Mouse (Mus musculus) spleen, postnatal 10 days (tissue): Measurements from ENCODE around the gene Spata13.

Source experiments
- DNase-seq, 2 experiments: peaks; one replicate each; pipeline ENCODE4 v3.0.0; 2021 to 2022; ENCODE audit warnings: low spot score in 2 of 2

The Spata13 gene

GRCm38 (mm10) chr14:60676625-60677314, 43.0 kb downstream of the Spata13 start:
- no peak for DNase-seq

- DNase-seq = peak in 1 of 2 experiments; percentile 50
These were observed 48.7 kb downstream of the Spata13 start for GRCm38 (mm10) chr14:60682361-60683023.

GRCm38 (mm10) chr14:60683989-60684388, 50.2 kb downstream of the Spata13 start:
- no peak for DNase-seq

- DNase-seq = no peak
These were observed 52.9 kb downstream of the Spata13 start for GRCm38 (mm10) chr14:60686733-60687132.

GRCm38 (mm10) chr14:60687241-60687640, 53.4 kb downstream of the Spata13 start:
- no peak for DNase-seq

GRCm38 (mm10) chr14:60688509-60689205, 54.9 kb downstream of the Spata13 start:
- DNase-seq = peak; percentile 44 to 75

GRCm38 (mm10) chr14:60689768-60690167, 56.0 kb downstream of the Spata13 start:
- DNase-seq = no peak

GRCm38 (mm10) chr14:60690631-60691030, 56.8 kb downstream of the Spata13 start:
- no peak for DNase-seq

GRCm38 (mm10) chr14:60693122-60693536, 59.3 kb downstream of the Spata13 start:
- DNase-seq = no peak

GRCm38 (mm10) chr14:60693666-60694065, 59.9 kb downstream of the Spata13 start:
- no peak for DNase-seq

- DNase-seq = peak; percentile 58 to 79
These were observed 60.6 kb downstream of the Spata13 start for GRCm38 (mm10) chr14:60694215-60694997.

GRCm38 (mm10) chr14:60697351-60697750, 63.5 kb downstream of the Spata13 start:
- DNase-seq = no peak

- DNase-seq = no peak
These were observed 65.2 kb downstream of the Spata13 start for GRCm38 (mm10) chr14:60698980-60699379.

- no peak for DNase-seq
These were observed 68.8 kb downstream of the Spata13 start for GRCm38 (mm10) chr14:60702377-60703140.

- DNase-seq = no peak
These were observed 70.7 kb downstream of the Spata13 start for GRCm38 (mm10) chr14:60704510-60704909.

GRCm38 (mm10) chr14:60704961-60705360, 71.2 kb downstream of the Spata13 start:
- peak in 1 of 2 experiments; percentile 50 for DNase-seq

- DNase-seq = peak in 1 of 2 experiments; percentile 60
These were observed 75.4 kb downstream of the Spata13 start for GRCm38 (mm10) chr14:60709192-60709591.

- DNase-seq = no peak
These were observed 75.9 kb downstream of the Spata13 start for GRCm38 (mm10) chr14:60709749-60710148.

GRCm38 (mm10) chr14:60711161-60711560, 77.4 kb downstream of the Spata13 start:
- DNase-seq = no peak

GRCm38 (mm10) chr14:60711590-60712288, 77.9 kb downstream of the Spata13 start:
- DNase-seq = no peak
